Mouse (Mus musculus) large intestine, adult 2 months (tissue): ENCODE data around the gene Ppp2r3d. TPM values are rescaled to one million over a fixed set of nuclear protein-coding genes. Genes with fewer than 3 reads are reported as not detected.

ENCODE experiments used
- DNase-seq: peaks from one replicate; pipeline ENCODE4 v3.0.0-alpha.2; 2012; ENCODE audit warnings: low read depth, low spot score
- WGBS: fragments of 180-500 bp; shearing (Covaris S2); methylation state at CpG from one replicate; pipeline ENCODE4 v1.1.7; 2018; 5-methylcytosine and 5-hydroxymethylcytosine counted together
- polyA plus RNA-seq: library from polyadenylated mRNA; depleted of rRNA; stranded (reverse); fragments of >200 nt; gene quantifications from 2 replicates; pipeline ENCODE4 v1.2.3, GENCODE M21; 2012; rRNA removed

The Ppp2r3d gene
- polyA plus RNA-seq, 1 experiment, result 146 TPM

DNA sequence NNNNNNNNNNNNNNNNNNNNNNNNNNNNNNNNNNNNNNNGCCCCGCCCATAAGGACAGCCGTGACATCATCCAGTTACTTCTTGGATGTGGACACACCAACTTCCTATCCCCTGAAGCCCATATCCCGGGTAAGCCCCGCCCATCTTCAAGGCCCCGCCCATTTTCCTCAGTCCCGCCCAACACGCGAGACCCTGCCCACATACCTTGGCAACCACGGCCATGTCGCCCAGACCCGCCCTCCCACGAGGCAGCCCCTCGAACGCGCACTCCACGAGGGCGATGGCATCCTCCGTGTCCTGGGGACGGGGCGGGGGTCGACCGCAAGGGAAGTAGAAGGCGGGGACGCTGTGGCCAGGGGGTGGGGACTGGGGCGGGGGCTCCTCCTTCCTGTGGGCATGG is 54.3 kb downstream of the Ppp2r3d start:
- DNase-seq, result no peak
- WGBS, result under 1% methylated on average over 23 of the region's 25 CpGs

DNA sequence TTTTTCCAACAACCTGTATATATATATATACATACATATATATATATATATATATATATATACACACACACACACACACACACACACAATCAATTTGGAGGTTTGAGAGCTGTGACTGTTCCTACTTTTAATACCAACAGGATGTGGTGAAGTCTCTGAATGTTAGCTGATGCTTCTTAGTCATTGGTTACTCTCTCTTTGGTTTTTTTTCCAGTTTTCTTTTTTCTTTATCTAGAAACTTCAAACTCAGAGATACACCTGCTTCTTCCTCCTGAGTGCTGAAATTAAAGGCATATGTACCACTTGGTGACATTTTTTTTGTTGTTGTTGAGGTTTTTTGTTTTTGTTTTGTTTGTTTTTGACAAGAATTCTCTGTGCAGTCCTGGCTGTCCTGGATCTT is 63.8 kb downstream of the Ppp2r3d start:
- no peak for DNase-seq

GRCm38 (mm10) chr9:124411553-124411952 is 65.1 kb downstream of the Ppp2r3d start:
- WGBS, result 58% methylated on average over 1 of the region's 1 CpGs
- no peak for DNase-seq

- DNase-seq, result no peak
- 69% methylated on average over 1 of the region's 1 CpGs for WGBS
These were observed 68.1 kb downstream of the Ppp2r3d start for GRCm38 (mm10) chr9:124408564-124408963.

Other genes with a start within 250 kb of the Ppp2r3d start
- gene 2010315B03Rik, start 164.2 kb downstream of the Ppp2r3d start, polyA plus RNA-seq, result 5.7 and 7.6 TPM in 2 replicates
- not detected in 2 replicates for gene Gm21836, start 16.9 kb upstream of the Ppp2r3d start, polyA plus RNA-seq